ENCODE assay signal across 15 mouse cellular contexts in the genomic region with DNA sequence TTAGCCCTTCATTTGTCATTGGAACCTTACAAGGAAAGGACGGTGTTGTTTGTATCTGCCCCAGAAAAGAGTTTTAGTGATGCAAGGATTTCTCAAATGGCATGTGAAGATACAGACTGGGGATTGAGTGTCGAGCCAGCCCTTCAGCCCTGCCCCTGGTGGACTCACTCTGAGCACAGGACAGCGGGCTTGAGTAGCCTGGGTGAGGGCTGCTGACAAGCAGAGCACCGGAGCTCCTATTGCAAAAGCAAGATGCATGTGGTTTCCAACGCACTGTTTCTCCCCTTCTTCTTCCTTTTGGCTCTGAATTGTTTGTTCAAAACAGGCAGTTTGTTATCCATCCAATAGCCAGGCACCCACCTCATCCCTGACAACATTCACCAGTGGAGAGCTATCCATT.
"Had no signal": no experiment of that assay in that cellular context is flagged by ENCODE, and none has a peak within 500 bp of the region (broad histone marks: within the 10 kb centered on the region; RNA-seq: fewer than 3 reads in every experiment).

No protein-coding gene starts in this region.

- H3K4me1 ChIP-seq: midbrain, embryonic 13.5 days; midbrain, embryonic 15.5 days; neural tube, embryonic 12.5 days; stomach, embryonic 15.5 days had no signal

- H3K4me3 ChIP-seq: megakaryocyte, embryonic 14.5 days; midbrain, embryonic 13.5 days; midbrain, embryonic 15.5 days; neural tube, embryonic 12.5 days; stomach, embryonic 15.5 days had no signal

- H3K4me2 ChIP-seq: lung, embryonic 14.5 days; midbrain, embryonic 11.5 days; midbrain, embryonic 13.5 days; midbrain, embryonic 15.5 days; neural tube, embryonic 12.5 days; stomach, embryonic 15.5 days had no signal

- DNase-seq: lung, adult 18-20 months; lung, embryonic 14.5 days; lung, postnatal 10 days; lung, postnatal 4 days; right cerebral cortex, postnatal 14 days; thymus, adult 2 months; thymus, postnatal 25 days; thymus, postnatal 4 days had no signal

- H3K9me3 ChIP-seq: megakaryocyte, embryonic 14.5 days; midbrain, embryonic 13.5 days; midbrain, embryonic 15.5 days; neural tube, embryonic 12.5 days; stomach, embryonic 15.5 days had no signal

- ATAC-seq: midbrain, embryonic 13.5 days; midbrain, embryonic 15.5 days had no signal

- H3K27me3 ChIP-seq: midbrain, embryonic 13.5 days; midbrain, embryonic 15.5 days; neural tube, embryonic 12.5 days; stomach, embryonic 15.5 days had no signal

- H3K27ac ChIP-seq: midbrain, embryonic 13.5 days; midbrain, embryonic 15.5 days; neural tube, embryonic 12.5 days; stomach, embryonic 15.5 days; stomach, postnatal 0 days had no signal

- H3K36me3 ChIP-seq: midbrain, embryonic 13.5 days; midbrain, embryonic 15.5 days; neural tube, embryonic 12.5 days; stomach, embryonic 15.5 days had no signal

- H3K9ac ChIP-seq: lung, embryonic 14.5 days; midbrain, embryonic 13.5 days; midbrain, embryonic 15.5 days; neural tube, embryonic 12.5 days; stomach, embryonic 15.5 days had no signal
